Mouse (Mus musculus) liver, embryonic 14.5 days (tissue): ENCODE measurements around the gene Tkfc.

Experiments
- CTCF ChIP-seq: IDR thresholded peaks from 2 replicates; pipeline ENCODE4 v1.5.1; 2016; ENCODE audit warnings: antibody characterized with exemption, low read depth, control low read depth
- EP300 ChIP-seq: IDR thresholded peaks from 2 replicates; pipeline ENCODE4 v1.6.1; 2016; ENCODE audit warnings: antibody characterized with exemption, low read depth

DNA sequence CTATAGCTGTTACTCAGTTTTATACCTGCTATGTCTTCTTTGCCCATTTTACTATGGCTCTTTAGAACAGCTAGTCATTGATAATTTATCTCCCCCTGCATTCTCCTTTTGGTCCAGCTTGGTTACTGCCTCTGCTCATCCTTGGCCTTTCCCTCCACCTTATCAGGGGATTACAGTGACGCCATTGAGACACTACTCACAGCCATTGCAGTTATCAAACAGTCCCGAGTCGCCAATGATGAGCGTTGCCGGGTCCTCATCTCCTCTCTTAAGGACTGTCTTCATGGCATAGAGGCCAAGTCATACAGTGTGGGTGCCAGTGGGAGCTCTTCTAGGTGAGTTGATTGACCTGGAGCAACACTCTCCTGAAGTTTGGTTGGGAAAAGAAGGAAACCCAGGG, 66.0 kb downstream of the Tkfc start:
- TF ChIP-seq CTCF (no peak), EP300 (no peak)
